Mouse (Mus musculus) myocyte (in vitro differentiated cells): ENCODE measurements around the gene Timm17b.

Experiments used
- MYOD1 ChIP-seq, 3 experiments: IDR thresholded peaks; one replicate each; pipeline ENCODE4 v1.6.1; 2011; ENCODE audit warnings: control low read depth in 2 of 3, low read depth in 2 of 3, mild to moderate bottlenecking in 2 of 3, moderate library complexity in 1 of 3; ENCODE audit not compliant: insufficient read length in 2 of 3, control insufficient read depth in 1 of 3
- POLR2A ChIP-seq: IDR thresholded peaks from one replicate; pipeline ENCODE4 v1.6.1; 2011; ENCODE audit warnings: low read depth, mild to moderate bottlenecking, control low read depth, moderate library complexity; ENCODE audit not compliant: insufficient read length
- REST ChIP-seq: IDR thresholded peaks from one replicate; pipeline ENCODE4 v1.6.1; 2011; ENCODE audit warnings: mild to moderate bottlenecking, control low read depth, moderate library complexity; ENCODE audit not compliant: insufficient read depth, insufficient read length

GRCm38 (mm10) chrX:7864551-7864950 is 34.6 kb upstream of the Timm17b start:
- TF ChIP-seq REST (no peak), POLR2A (no peak), MYOD1 (IDR thresholded peaks at IDR 0.05; ENCODE audit: control insufficient read depth in 1 of 3, insufficient read length in 2 of 3, low read depth in 2 of 3) (no peak)
